Mouse (Mus musculus) forebrain, embryonic 14.5 days (tissue): ENCODE results near the gene Gm30191. TPM values are rescaled to one million over a fixed set of nuclear protein-coding genes. Genes with fewer than 3 reads are reported as not detected.
A peak's percentile ranks its signal among the peaks of the same experiment; 100 is the strongest.

Experiments used
- ATAC-seq: fragments of 200-750 bp; cut with Nextera tagmentation; 2 replicates; pipeline ENCODE4 v1.8.0; 2017; ENCODE audit warnings: mild to moderate bottlenecking, moderate library complexity
- DNase-seq: peaks from one replicate; pipeline ENCODE4 v3.0.0-alpha.2; 2015; ENCODE audit warnings: low spot score
- H3K27ac ChIP-seq: fragments of 300-500 bp; sonication (generic); 2 replicates; pipeline ENCODE4 v1.5.1; 2014; ENCODE audit warnings: low read depth, mild to moderate bottlenecking, control low read depth, low read length, moderate library complexity
- H3K27me3 ChIP-seq: fragments of 300-500 bp; sonication (generic); replicated peaks from 2 replicates; pipeline ENCODE4 v1.6.1; 2014; ENCODE audit warnings: low read length, control low read depth, mixed read lengths; ENCODE audit not compliant: control insufficient read depth, insufficient read depth
- H3K36me3 ChIP-seq: fragments of 300-500 bp; sonication (generic); 2 replicates; pipeline ENCODE4 v1.6.1; 2014; ENCODE audit warnings: low read length, control low read depth; ENCODE audit not compliant: control insufficient read depth, insufficient read depth
- H3K4me1 ChIP-seq: fragments of 300-500 bp; sonication (generic); 2 replicates; pipeline ENCODE4 v1.6.1; 2014; ENCODE audit warnings: antibody characterized with exemption, low read length, control low read depth; ENCODE audit not compliant: control insufficient read depth, insufficient read depth
- H3K4me2 ChIP-seq: fragments of 300-500 bp; sonication (generic); 2 replicates; pipeline ENCODE4 v1.6.1; 2014; ENCODE audit warnings: mild to moderate bottlenecking, control low read depth, low read length
- H3K4me3 ChIP-seq: fragments of 300-500 bp; sonication (generic); 2 replicates; pipeline ENCODE4 v1.5.1; 2014; ENCODE audit warnings: low read depth, low read length, control low read depth
- H3K9ac ChIP-seq: fragments of 300-500 bp; sonication (generic); 2 replicates; pipeline ENCODE4 v1.6.1; 2014; ENCODE audit warnings: mild to moderate bottlenecking, low read length, control low read depth, moderate library complexity
- H3K9me3 ChIP-seq: fragments of 300-500 bp; sonication (generic); replicated peaks from 2 replicates; pipeline ENCODE4 v1.6.1; 2016; ENCODE audit warnings: low read length, control low read depth, mixed read lengths; ENCODE audit not compliant: control insufficient read depth
- WGBS: fragments of 180-500 bp; shearing (Covaris S2); extraction: QIAGEN DNeasy Blood & Tissue Kit; methylation state at CpG from one replicate; pipeline ENCODE4 v1.1.7; 2014; 5-methylcytosine and 5-hydroxymethylcytosine counted together
- polyA plus RNA-seq: library from polyadenylated mRNA; unstranded; fragments of >200 nt; fragmentation: Nextera tagmentation; extraction: Ambion mirVana; gene quantifications from 2 replicates; pipeline ENCODE4 v1.2.1, GENCODE M21; 2014

Gm30191 gene
- polyA plus RNA-seq, 1 experiment from 2014 or later = not detected

GRCm38 (mm10) chr4:134271979-134272378 is 25.2 kb downstream of the Gm30191 start:
- H3K9me3 ChIP-seq = no peaks in the 10 kb centered on the region
- H3K27me3 ChIP-seq = no peaks in the 10 kb centered on the region
- no peak overlapping the region for H3K4me2 ChIP-seq
- H3K4me1 ChIP-seq = no peaks in the 10 kb centered on the region
- H3K4me3 ChIP-seq = no peak overlapping the region
- peaks cover 13% of the 10 kb centered on the region for H3K36me3 ChIP-seq
- ATAC-seq = no peak
- DNase-seq = no peak
- 89% methylated on average over 7 of the region's 7 CpGs for WGBS
- H3K27ac ChIP-seq = no peak overlapping the region
- no peak overlapping the region for H3K9ac ChIP-seq

GRCm38 (mm10) chr4:134272731-134273416 is 26.1 kb downstream of the Gm30191 start:
- Histone ChIP-seq H3K9me3 (no peaks in the 10 kb centered on the region), H3K9ac (no peak overlapping the region), H3K4me1 (no peaks in the 10 kb centered on the region), H3K4me2 (0 out of 2 replicates have a peak overlapping the region, but pooled peaks have one; percentile 23), H3K36me3 (peaks cover 22% of the 10 kb centered on the region), H3K4me3 (no peak overlapping the region), H3K27ac (no peak overlapping the region), H3K27me3 (no peaks in the 10 kb centered on the region)
- no peak for DNase-seq
- ATAC-seq = no peak
- 28% methylated on average over 13 of the region's 13 CpGs for WGBS

- Histone ChIP-seq H3K9ac (no peak overlapping the region), H3K9me3 (no peaks in the 10 kb centered on the region), H3K27ac (no peak overlapping the region), H3K36me3 (peaks cover 30% of the 10 kb centered on the region), H3K4me2 (0 out of 2 replicates have a peak overlapping the region, but pooled peaks have one; percentile 23), H3K4me1 (no peaks in the 10 kb centered on the region), H3K4me3 (no peak overlapping the region), H3K27me3 (no peaks in the 10 kb centered on the region)
- DNase-seq (no peak), ATAC-seq (no peak)
- 6% methylated on average over 14 of the region's 14 CpGs for WGBS
Observed at GRCm38 (mm10) chr4:134273417-134274345, 26.9 kb downstream of the Gm30191 start.

GRCm38 (mm10) chr4:134284942-134285341 is 38.2 kb downstream of the Gm30191 start:
- no peaks in the 10 kb centered on the region for H3K27me3 ChIP-seq
- no peaks in the 10 kb centered on the region for H3K9me3 ChIP-seq
- WGBS = 91% methylated on average over 2 of the region's 2 CpGs

GRCm38 (mm10) chr4:134286226-134287167 is 39.8 kb downstream of the Gm30191 start:
- no peaks in the 10 kb centered on the region for H3K27me3 ChIP-seq
- ATAC-seq (peak; percentile 65; the same call in 1 of the 2 replicates), DNase-seq (peak; percentile 22)
- H3K27ac ChIP-seq = peak overlapping the region; percentile 100
- H3K36me3 ChIP-seq = peaks cover 27% of the 10 kb centered on the region
- 3% methylated on average over 59 of the region's 59 CpGs for WGBS
- H3K4me3 ChIP-seq = peak overlapping the region; percentile 96
- no peaks in the 10 kb centered on the region for H3K9me3 ChIP-seq
- H3K4me1 ChIP-seq = peaks cover 11% of the 10 kb centered on the region
- H3K9ac ChIP-seq = peak overlapping the region; percentile 99
- peak overlapping the region; percentile 86 for H3K4me2 ChIP-seq

More at GRCm38 (mm10) chr4:134284942-134285341, 38.2 kb downstream of the Gm30191 start:
- Histone ChIP-seq H3K4me3 (no peak overlapping the region), H3K9ac (no peak overlapping the region), H3K36me3 (peaks cover 40% of the 10 kb centered on the region), H3K4me2 (no peak overlapping the region), H3K27ac (no peak overlapping the region), H3K4me1 (peaks cover 11% of the 10 kb centered on the region)
- ATAC-seq = no peak
- DNase-seq = no peak

- H3K36me3 ChIP-seq = peaks cover 22% of the 10 kb centered on the region
- H3K9me3 ChIP-seq = no peaks in the 10 kb centered on the region
- DNase-seq (peak; percentile 96), ATAC-seq (peak; percentile 96)
- peak overlapping the region; percentile 96 for H3K4me3 ChIP-seq
- H3K27ac ChIP-seq = peak overlapping the region; percentile 100
- H3K4me1 ChIP-seq = peaks cover 11% of the 10 kb centered on the region
- WGBS = under 1% methylated on average over 55 of the region's 59 CpGs
- H3K4me2 ChIP-seq = peak overlapping the region; percentile 86
- H3K9ac ChIP-seq = peak overlapping the region; percentile 99
- H3K27me3 ChIP-seq = no peaks in the 10 kb centered on the region
Observed at GRCm38 (mm10) chr4:134287168-134287564, 40.4 kb downstream of the Gm30191 start.

- Histone ChIP-seq H3K27ac (peak within 1 kb of the TSS; percentile 100), H3K4me2 (peak within 1 kb of the TSS; percentile 86), H3K4me3 (peak within 1 kb of the TSS; percentile 96), H3K9ac (peak within 1 kb of the TSS; percentile 99), H3K4me1 (peaks cover 11% of the 10 kb centered on the region), H3K9me3 (no peaks in the 10 kb centered on the region), H3K27me3 (no peaks in the 10 kb centered on the region), H3K36me3 (peaks cover 18% of the 10 kb centered on the region)
- under 1% methylated on average over 43 of the region's 43 CpGs for WGBS
- DNase-seq (peak; percentile 91), ATAC-seq (peak; percentile 82)
Observed at GRCm38 (mm10) chr4:134287575-134288025, 40.9 kb downstream of the Gm30191 start, which contains the start of gene Pdik1l. TSS of gene Pdik1l (minus strand) at chr4:134287895.
